Mouse (Mus musculus) hindbrain, embryonic 16.5 days (tissue): ENCODE measurements at regions not wholly inside any gene's neighbourhood (a gene's known extent, or its start where the extent isn't known, plus 50 kb on each side); places are given as distances from the start of the nearest gene placed in this dataset.

Source experiments
- ATAC-seq: fragments of 200-750 bp; cut with Nextera tagmentation; 2 replicates; pipeline ENCODE4 v1.8.0; 2017; ENCODE audit warnings: moderate TSS enrichment, moderate library complexity
- H3K27ac ChIP-seq: fragments of 300-500 bp; sonication (generic); 2 replicates; pipeline ENCODE4 v1.5.1; 2014; ENCODE audit warnings: low read depth, mild to moderate bottlenecking, control low read depth, low read length, moderate library complexity
- H3K27me3 ChIP-seq: fragments of 300-500 bp; sonication (generic); replicated peaks from 2 replicates; pipeline ENCODE4 v1.6.1; 2014; ENCODE audit warnings: low read length; ENCODE audit not compliant: control insufficient read depth, insufficient read depth
- H3K36me3 ChIP-seq: fragments of 300-500 bp; sonication (generic); 2 replicates; pipeline ENCODE4 v1.6.1; 2014; ENCODE audit warnings: mild to moderate bottlenecking, low read length, moderate library complexity, mixed read lengths; ENCODE audit not compliant: control insufficient read depth, insufficient read depth
- H3K4me1 ChIP-seq: fragments of 300-500 bp; sonication (generic); 2 replicates; pipeline ENCODE4 v1.6.1; 2014; ENCODE audit warnings: low read depth, low read length; ENCODE audit not compliant: control insufficient read depth, insufficient read depth
- H3K4me2 ChIP-seq: fragments of 300-500 bp; sonication (generic); 2 replicates; pipeline ENCODE4 v1.6.1; 2014; ENCODE audit warnings: mild to moderate bottlenecking, low read length, control low read depth, moderate library complexity
- H3K4me3 ChIP-seq: fragments of 300-500 bp; sonication (generic); 2 replicates; pipeline ENCODE4 v1.5.1; 2014; ENCODE audit warnings: mild to moderate bottlenecking, low read length, control low read depth, moderate library complexity
- H3K9ac ChIP-seq: fragments of 300-500 bp; sonication (generic); 2 replicates; pipeline ENCODE4 v1.6.1; 2014; ENCODE audit warnings: low read depth, mild to moderate bottlenecking, control low read depth, low read length, moderate library complexity
- H3K9me3 ChIP-seq: fragments of 300-500 bp; sonication (generic); 2 replicates; pipeline ENCODE4 v1.6.1; 2014; ENCODE audit warnings: mild to moderate bottlenecking, low read length, moderate library complexity; ENCODE audit not compliant: control insufficient read depth
- WGBS: fragments of 180-500 bp; shearing (Covaris S2); extraction: QIAGEN DNeasy Blood & Tissue Kit; methylation state at CpG from one replicate; pipeline ENCODE4 v1.1.7; 2014; 5-methylcytosine and 5-hydroxymethylcytosine counted together

DNA sequence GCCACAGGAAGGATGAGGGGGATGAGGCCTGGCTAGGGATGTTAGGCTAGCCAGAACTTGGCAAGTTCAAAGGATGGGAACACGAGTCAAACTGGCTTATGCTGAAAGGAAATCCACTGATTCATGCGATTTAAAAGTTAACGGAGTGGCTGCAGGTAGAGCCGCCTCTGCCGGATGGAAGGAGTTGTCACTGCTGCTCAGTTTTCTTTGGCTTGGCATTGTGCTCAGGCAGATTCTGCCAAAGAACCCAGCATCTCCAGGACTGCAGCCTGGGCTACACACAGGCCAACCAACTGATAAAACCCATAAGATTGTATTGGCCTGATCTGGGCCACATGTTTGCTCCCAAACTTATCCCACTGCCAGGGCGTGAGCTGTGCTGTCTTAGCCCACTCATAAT is 105.3 kb upstream of the Aldh1a3 start:
- WGBS = 81% methylated on average over 6 of the region's 6 CpGs
- no peaks in the 10 kb centered on the region for H3K27me3 ChIP-seq
- no peaks in the 10 kb centered on the region for H3K4me1 ChIP-seq
- no peak overlapping the region for H3K4me3 ChIP-seq
- no peaks in the 10 kb centered on the region for H3K9me3 ChIP-seq
- H3K27ac ChIP-seq = no peak overlapping the region
- H3K36me3 ChIP-seq = no peaks in the 10 kb centered on the region
- H3K4me2 ChIP-seq = no peak overlapping the region
- H3K9ac ChIP-seq = no peak overlapping the region
- ATAC-seq = no peak

- H3K36me3 ChIP-seq = no peaks in the 10 kb centered on the region
- ATAC-seq = no peak
- 79% methylated on average over 8 of the region's 8 CpGs for WGBS
- H3K4me3 ChIP-seq = no peak overlapping the region
- H3K27me3 ChIP-seq = no peaks in the 10 kb centered on the region
- no peak overlapping the region for H3K27ac ChIP-seq
- H3K9ac ChIP-seq = no peak overlapping the region
- H3K4me1 ChIP-seq = no peaks in the 10 kb centered on the region
- H3K9me3 ChIP-seq = no peaks in the 10 kb centered on the region
- H3K4me2 ChIP-seq = no peak overlapping the region
Observed at GRCm38 (mm10) chr7:66532048-66532447, 104.7 kb upstream of the Aldh1a3 start.

DNA sequence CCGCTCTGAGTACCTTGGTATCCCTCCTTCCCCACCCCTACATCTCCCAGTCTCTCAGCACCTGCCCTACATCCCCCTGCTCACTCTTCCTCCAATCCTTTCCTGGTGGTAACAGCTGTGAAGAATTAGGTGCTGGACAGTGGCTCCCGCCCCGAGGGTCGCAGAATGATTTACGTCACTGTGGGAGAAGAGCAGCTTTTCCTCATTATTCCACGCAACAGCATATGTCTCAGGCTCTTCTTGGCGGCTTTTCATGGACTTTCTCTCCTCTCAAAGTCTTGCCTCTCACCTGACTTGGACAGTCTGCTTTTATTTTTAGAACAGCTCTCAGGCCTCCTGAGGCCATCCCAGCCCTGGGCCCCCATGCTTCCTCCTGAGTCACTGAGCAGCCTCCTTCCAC is 103.8 kb upstream of the Aldh1a3 start:
- whole genome bisulfite sequencing = 72% methylated on average over 7 of the region's 7 CpGs
- no peak overlapping the region for H3K27ac ChIP-seq
- no peaks in the 10 kb centered on the region for H3K36me3 ChIP-seq
- H3K9me3 ChIP-seq = no peaks in the 10 kb centered on the region
- no peaks in the 10 kb centered on the region for H3K4me1 ChIP-seq
- H3K4me3 ChIP-seq = no peak overlapping the region
- no peak overlapping the region for H3K4me2 ChIP-seq
- no peak for ATAC-seq
- H3K9ac ChIP-seq = no peak overlapping the region
- H3K27me3 ChIP-seq = no peaks in the 10 kb centered on the region

GRCm38 (mm10) chr7:66528881-66529280 is 101.6 kb upstream of the Aldh1a3 start:
- H3K36me3 ChIP-seq = no peaks in the 10 kb centered on the region
- no peak for ATAC-seq
- no peaks in the 10 kb centered on the region for H3K27me3 ChIP-seq
- H3K4me2 ChIP-seq = no peak overlapping the region
- no peak overlapping the region for H3K27ac ChIP-seq
- H3K4me1 ChIP-seq = no peaks in the 10 kb centered on the region
- WGBS = 79% methylated on average over 4 of the region's 4 CpGs
- no peaks in the 10 kb centered on the region for H3K9me3 ChIP-seq
- no peak overlapping the region for H3K9ac ChIP-seq
- H3K4me3 ChIP-seq = no peak overlapping the region

DNA sequence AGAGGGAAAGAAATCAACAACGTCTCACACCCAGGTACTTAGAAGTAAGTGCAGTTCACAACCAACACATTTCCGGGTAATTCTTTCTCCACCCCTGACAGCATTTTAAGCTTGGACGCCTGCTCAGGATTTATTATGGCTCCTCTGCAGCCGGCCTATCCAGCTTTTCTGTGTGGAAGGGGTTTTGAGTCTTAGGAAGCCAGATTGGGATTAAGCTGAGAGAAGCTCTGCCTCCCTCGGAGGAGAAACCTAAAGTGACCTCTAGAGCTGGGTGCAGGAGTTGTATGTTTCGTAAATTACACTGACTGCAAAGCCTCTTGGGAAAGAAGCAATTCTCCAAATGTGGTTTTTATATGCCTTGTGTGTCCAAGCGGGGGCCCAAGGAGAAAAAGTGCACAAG is 96.6 kb upstream of the Aldh1a3 start:
- H3K27ac ChIP-seq = no peak overlapping the region
- H3K9me3 ChIP-seq = no peaks in the 10 kb centered on the region
- no peaks in the 10 kb centered on the region for H3K36me3 ChIP-seq
- H3K27me3 ChIP-seq = no peaks in the 10 kb centered on the region
- no peak overlapping the region for H3K4me3 ChIP-seq
- H3K9ac ChIP-seq = no peak overlapping the region
- ATAC-seq = no peak
- no peak overlapping the region for H3K4me2 ChIP-seq
- no peaks in the 10 kb centered on the region for H3K4me1 ChIP-seq
- WGBS = 69% methylated on average over 7 of the region's 7 CpGs

- H3K4me1 ChIP-seq = no peaks in the 10 kb centered on the region
- H3K9me3 ChIP-seq = no peaks in the 10 kb centered on the region
- H3K4me3 ChIP-seq = no peak overlapping the region
- H3K9ac ChIP-seq = no peak overlapping the region
- no peak for ATAC-seq
- no peaks in the 10 kb centered on the region for H3K36me3 ChIP-seq
- H3K27me3 ChIP-seq = no peaks in the 10 kb centered on the region
- no peak overlapping the region for H3K27ac ChIP-seq
- 90% methylated on average over 2 of the region's 2 CpGs for WGBS
- H3K4me2 ChIP-seq = no peak overlapping the region
Observed at GRCm38 (mm10) chr7:66521522-66521921, 94.2 kb upstream of the Aldh1a3 start.

DNA sequence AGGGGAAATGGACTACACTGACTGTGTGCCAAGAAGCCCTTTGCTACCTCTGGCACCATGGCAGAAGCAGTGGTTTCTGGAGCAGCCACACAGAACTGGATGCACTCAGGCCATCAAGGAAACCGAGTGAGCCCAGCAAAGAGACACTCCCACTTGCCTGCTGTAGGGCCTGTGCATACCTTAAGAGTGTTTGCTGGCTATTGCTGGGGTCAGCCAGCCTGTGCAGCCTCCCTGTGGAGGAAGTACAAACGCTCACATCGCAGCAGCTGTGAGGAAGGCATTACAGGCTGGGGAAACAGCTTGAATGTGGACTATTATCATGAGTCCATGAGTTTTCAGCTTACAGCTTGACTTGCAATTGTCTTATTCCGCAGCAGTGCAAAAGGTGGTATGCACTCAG is 88.8 kb upstream of the Aldh1a3 start:
- H3K27me3 ChIP-seq = no peaks in the 10 kb centered on the region
- no peak for ATAC-seq
- H3K4me1 ChIP-seq = no peaks in the 10 kb centered on the region

GRCm38 (mm10) chr7:66513411-66513810 is 86.1 kb upstream of the Aldh1a3 start:
- Histone ChIP-seq H3K9ac (no peak overlapping the region), H3K4me3 (no peak overlapping the region), H3K4me2 (no peak overlapping the region), H3K27ac (no peak overlapping the region), H3K9me3 (0 out of 2 replicates have a peak, but pooled peaks cover 3% of the 10 kb centered on the region), H3K27me3 (no peaks in the 10 kb centered on the region), H3K4me1 (no peaks in the 10 kb centered on the region), H3K36me3 (no peaks in the 10 kb centered on the region)
- ATAC-seq = no peak
- 74% methylated on average over 3 of the region's 3 CpGs for WGBS

More for the DNA sequence above, 88.8 kb upstream of the Aldh1a3 start:
- no peaks in the 10 kb centered on the region for H3K36me3 ChIP-seq
- H3K4me2 ChIP-seq = no peak overlapping the region
- 0 out of 2 replicates have a peak, but pooled peaks cover 3% of the 10 kb centered on the region for H3K9me3 ChIP-seq
- no peak overlapping the region for H3K9ac ChIP-seq
- WGBS = 58% methylated on average over 4 of the region's 4 CpGs
- no peak overlapping the region for H3K4me3 ChIP-seq
- H3K27ac ChIP-seq = no peak overlapping the region

- Histone ChIP-seq H3K9me3 (0 out of 2 replicates have a peak, but pooled peaks cover 2% of the 10 kb centered on the region), H3K4me3 (no peak overlapping the region), H3K4me1 (no peaks in the 10 kb centered on the region), H3K9ac (no peak overlapping the region), H3K36me3 (no peaks in the 10 kb centered on the region), H3K27me3 (no peaks in the 10 kb centered on the region), H3K4me2 (no peak overlapping the region), H3K27ac (no peak overlapping the region)
- ATAC-seq = no peak
- WGBS = 75% methylated on average over 2 of the region's 2 CpGs
Observed at GRCm38 (mm10) chr7:66505734-66506133, 78.4 kb upstream of the Aldh1a3 start.

GRCm38 (mm10) chr7:66504519-66504918 is 77.2 kb upstream of the Aldh1a3 start:
- Histone ChIP-seq H3K36me3 (no peaks in the 10 kb centered on the region), H3K27ac (no peak overlapping the region), H3K4me2 (no peak overlapping the region), H3K4me3 (no peak overlapping the region), H3K27me3 (no peaks in the 10 kb centered on the region), H3K9ac (no peak overlapping the region), H3K4me1 (no peaks in the 10 kb centered on the region), H3K9me3 (0 out of 2 replicates have a peak, but pooled peaks cover 2% of the 10 kb centered on the region)
- ATAC-seq = no peak
- WGBS = 95% methylated on average over 4 of the region's 4 CpGs
